Mouse (Mus musculus) hindbrain, embryonic 16.5 days (tissue): Measurements from ENCODE around the gene St6galnac5. TPM values are rescaled to one million over a fixed set of nuclear protein-coding genes. Genes with fewer than 3 reads are reported as not detected.

Experiments
- ATAC-seq: fragments of 200-750 bp; cut with Nextera tagmentation; 2 replicates; pipeline ENCODE4 v1.8.0; 2017; ENCODE audit warnings: moderate TSS enrichment, moderate library complexity
- H3K27ac ChIP-seq: fragments of 300-500 bp; sonication (generic); 2 replicates; pipeline ENCODE4 v1.5.1; 2014; ENCODE audit warnings: low read depth, mild to moderate bottlenecking, control low read depth, low read length, moderate library complexity
- H3K27me3 ChIP-seq: fragments of 300-500 bp; sonication (generic); replicated peaks from 2 replicates; pipeline ENCODE4 v1.6.1; 2014; ENCODE audit warnings: low read length; ENCODE audit not compliant: control insufficient read depth, insufficient read depth
- H3K36me3 ChIP-seq: fragments of 300-500 bp; sonication (generic); 2 replicates; pipeline ENCODE4 v1.6.1; 2014; ENCODE audit warnings: mild to moderate bottlenecking, low read length, moderate library complexity, mixed read lengths; ENCODE audit not compliant: control insufficient read depth, insufficient read depth
- H3K4me1 ChIP-seq: fragments of 300-500 bp; sonication (generic); 2 replicates; pipeline ENCODE4 v1.6.1; 2014; ENCODE audit warnings: low read depth, low read length; ENCODE audit not compliant: control insufficient read depth, insufficient read depth
- H3K4me2 ChIP-seq: fragments of 300-500 bp; sonication (generic); 2 replicates; pipeline ENCODE4 v1.6.1; 2014; ENCODE audit warnings: mild to moderate bottlenecking, low read length, control low read depth, moderate library complexity
- H3K4me3 ChIP-seq: fragments of 300-500 bp; sonication (generic); 2 replicates; pipeline ENCODE4 v1.5.1; 2014; ENCODE audit warnings: mild to moderate bottlenecking, low read length, control low read depth, moderate library complexity
- H3K9ac ChIP-seq: fragments of 300-500 bp; sonication (generic); 2 replicates; pipeline ENCODE4 v1.6.1; 2014; ENCODE audit warnings: low read depth, mild to moderate bottlenecking, control low read depth, low read length, moderate library complexity
- H3K9me3 ChIP-seq: fragments of 300-500 bp; sonication (generic); 2 replicates; pipeline ENCODE4 v1.6.1; 2014; ENCODE audit warnings: mild to moderate bottlenecking, low read length, moderate library complexity; ENCODE audit not compliant: control insufficient read depth
- WGBS: fragments of 180-500 bp; shearing (Covaris S2); extraction: QIAGEN DNeasy Blood & Tissue Kit; methylation state at CpG from one replicate; pipeline ENCODE4 v1.1.7; 2014; 5-methylcytosine and 5-hydroxymethylcytosine counted together
- polyA plus RNA-seq: library from polyadenylated mRNA; unstranded; fragments of >200 nt; fragmentation: Nextera tagmentation; extraction: Ambion mirVana; gene quantifications from 2 replicates; pipeline ENCODE4 v1.2.1, GENCODE M21; 2015

Gene St6galnac5
- polyA plus RNA-seq, 1 experiment from 2014 or later = 21.1 TPM

- no peaks in the 10 kb centered on the region for H3K9me3 ChIP-seq
- 73% methylated on average over 4 of the region's 4 CpGs for WGBS
- H3K27me3 ChIP-seq = no peaks in the 10 kb centered on the region
- H3K4me3 ChIP-seq = no peak overlapping the region
- no peak overlapping the region for H3K4me2 ChIP-seq
- H3K27ac ChIP-seq = no peak overlapping the region
- H3K9ac ChIP-seq = no peak overlapping the region
- no peaks in the 10 kb centered on the region for H3K4me1 ChIP-seq
- H3K36me3 ChIP-seq = no peaks in the 10 kb centered on the region
- ATAC-seq = no peak
Observed at GRCm38 (mm10) chr3:152894935-152895334, 87.1 kb downstream of the St6galnac5 start.

GRCm38 (mm10) chr3:152888116-152888515, 93.9 kb downstream of the St6galnac5 start:
- WGBS = 66% methylated on average over 7 of the region's 7 CpGs
- no peak overlapping the region for H3K27ac ChIP-seq
- no peak overlapping the region for H3K4me2 ChIP-seq
- no peaks in the 10 kb centered on the region for H3K36me3 ChIP-seq
- no peak overlapping the region for H3K9ac ChIP-seq
- H3K4me1 ChIP-seq = peaks cover 6% of the 10 kb centered on the region
- no peak overlapping the region for H3K4me3 ChIP-seq
- ATAC-seq = no peak
- no peaks in the 10 kb centered on the region for H3K27me3 ChIP-seq
- no peaks in the 10 kb centered on the region for H3K9me3 ChIP-seq

- no peak for ATAC-seq
Observed at GRCm38 (mm10) chr3:152886749-152887148, 95.3 kb downstream of the St6galnac5 start.

GRCm38 (mm10) chr3:152883556-152883955, 98.5 kb downstream of the St6galnac5 start:
- no peak overlapping the region for H3K9ac ChIP-seq
- no peak overlapping the region for H3K27ac ChIP-seq
- no peaks in the 10 kb centered on the region for H3K27me3 ChIP-seq
- H3K9me3 ChIP-seq = no peaks in the 10 kb centered on the region
- H3K36me3 ChIP-seq = no peaks in the 10 kb centered on the region
- no peak overlapping the region for H3K4me2 ChIP-seq
- peaks cover 11% of the 10 kb centered on the region for H3K4me1 ChIP-seq
- H3K4me3 ChIP-seq = no peak overlapping the region
- WGBS = 62% methylated on average over 3 of the region's 3 CpGs
- no peak for ATAC-seq

More at GRCm38 (mm10) chr3:152886749-152887148, 95.3 kb downstream of the St6galnac5 start:
- H3K36me3 ChIP-seq = no peaks in the 10 kb centered on the region
- H3K4me1 ChIP-seq = peaks cover 6% of the 10 kb centered on the region
- no peak overlapping the region for H3K27ac ChIP-seq
- H3K4me2 ChIP-seq = no peak overlapping the region
- no peaks in the 10 kb centered on the region for H3K27me3 ChIP-seq
- no peaks in the 10 kb centered on the region for H3K9me3 ChIP-seq
- H3K9ac ChIP-seq = no peak overlapping the region
- H3K4me3 ChIP-seq = no peak overlapping the region

- Histone ChIP-seq H3K36me3 (no peaks in the 10 kb centered on the region), H3K27me3 (no peaks in the 10 kb centered on the region), H3K9ac (no peak overlapping the region), H3K27ac (no peak overlapping the region), H3K4me1 (peaks cover 11% of the 10 kb centered on the region), H3K9me3 (no peaks in the 10 kb centered on the region), H3K4me3 (no peak overlapping the region), H3K4me2 (no peak overlapping the region)
- 68% methylated on average over 4 of the region's 4 CpGs for WGBS
- 0 out of 2 replicates have a peak, but pooled peaks have one; percentile 21 for ATAC-seq
Observed at GRCm38 (mm10) chr3:152881706-152882105, 100.3 kb downstream of the St6galnac5 start.

GRCm38 (mm10) chr3:152880121-152880835, 101.8 kb downstream of the St6galnac5 start:
- Histone ChIP-seq H3K27ac (no peak overlapping the region), H3K4me1 (peaks cover 11% of the 10 kb centered on the region), H3K9me3 (no peaks in the 10 kb centered on the region), H3K4me3 (no peak overlapping the region), H3K36me3 (no peaks in the 10 kb centered on the region), H3K4me2 (no peak overlapping the region), H3K27me3 (no peaks in the 10 kb centered on the region), H3K9ac (no peak overlapping the region)
- ATAC-seq = no peak
- WGBS = 46% methylated on average over 15 of the region's 15 CpGs

- WGBS = 87% methylated on average over 6 of the region's 6 CpGs
- no peaks in the 10 kb centered on the region for H3K27me3 ChIP-seq
- H3K4me2 ChIP-seq = no peak overlapping the region
- H3K27ac ChIP-seq = no peak overlapping the region
- peaks cover 9% of the 10 kb centered on the region for H3K4me1 ChIP-seq
- no peak overlapping the region for H3K4me3 ChIP-seq
- H3K9ac ChIP-seq = no peak overlapping the region
- H3K36me3 ChIP-seq = no peaks in the 10 kb centered on the region
- ATAC-seq = no peak
- H3K9me3 ChIP-seq = no peaks in the 10 kb centered on the region
Observed at GRCm38 (mm10) chr3:152875723-152876290, 106.2 kb downstream of the St6galnac5 start.

- H3K36me3 ChIP-seq = no peaks in the 10 kb centered on the region
- no peaks in the 10 kb centered on the region for H3K27me3 ChIP-seq
- 0 out of 2 replicates have a peak, but pooled peaks have one; percentile 10 for ATAC-seq
- no peak overlapping the region for H3K9ac ChIP-seq
- 69% methylated on average over 17 of the region's 17 CpGs for WGBS
- H3K9me3 ChIP-seq = no peaks in the 10 kb centered on the region
- H3K4me3 ChIP-seq = no peak overlapping the region
- H3K27ac ChIP-seq = no peak overlapping the region
- no peak overlapping the region for H3K4me2 ChIP-seq
- H3K4me1 ChIP-seq = peaks cover 7% of the 10 kb centered on the region; the same call in 1 of the 2 replicates
Observed at GRCm38 (mm10) chr3:152874431-152875355, 107.4 kb downstream of the St6galnac5 start.

- WGBS = 34% methylated on average over 6 of the region's 6 CpGs
- Histone ChIP-seq H3K9ac (no peak overlapping the region), H3K27me3 (no peaks in the 10 kb centered on the region), H3K4me1 (peaks cover 7% of the 10 kb centered on the region; the same call in 1 of the 2 replicates), H3K9me3 (no peaks in the 10 kb centered on the region), H3K4me3 (no peak overlapping the region), H3K27ac (no peak overlapping the region; the same call in 1 of the 2 replicates), H3K4me2 (no peak overlapping the region), H3K36me3 (no peaks in the 10 kb centered on the region)
- 0 out of 2 replicates have a peak, but pooled peaks have one; percentile 10 for ATAC-seq
Observed at GRCm38 (mm10) chr3:152872596-152872995, 109.5 kb downstream of the St6galnac5 start.
